Mouse (Mus musculus) hindbrain, embryonic 14.5 days (tissue): ENCODE measurements around the gene Plbd2. TPM values are rescaled to one million over a fixed set of nuclear protein-coding genes. Genes with fewer than 3 reads are reported as not detected.

Source experiments
- ATAC-seq: fragments of 200-750 bp; cut with Nextera tagmentation; 2 replicates; pipeline ENCODE4 v1.8.0; 2017; ENCODE audit warnings: moderate number of reproducible peaks, mild to moderate bottlenecking, moderate TSS enrichment, moderate library complexity; ENCODE audit not compliant: low FRiP score
- DNase-seq: peaks from one replicate; pipeline ENCODE4 v3.0.0-alpha.2; 2015; ENCODE audit warnings: low spot score
- H3K27ac ChIP-seq: fragments of 300-500 bp; sonication (generic); 2 replicates; pipeline ENCODE4 v1.5.1; 2014; ENCODE audit warnings: mild to moderate bottlenecking, moderate library complexity
- H3K27me3 ChIP-seq: fragments of 300-500 bp; sonication (generic); 2 replicates; pipeline ENCODE4 v1.6.1; 2014; ENCODE audit warnings: mild to moderate bottlenecking, low read length, mixed read lengths; ENCODE audit not compliant: control insufficient read depth, insufficient read depth
- H3K36me3 ChIP-seq: fragments of 300-500 bp; sonication (generic); replicated peaks from 2 replicates; pipeline ENCODE4 v1.6.1; 2014; ENCODE audit not compliant: control insufficient read depth, insufficient read depth
- H3K4me1 ChIP-seq: fragments of 300-500 bp; sonication (generic); replicated peaks from 2 replicates; pipeline ENCODE4 v1.6.1; 2014; ENCODE audit warnings: antibody characterized with exemption, low read length, mixed read lengths; ENCODE audit not compliant: control insufficient read depth, insufficient read depth
- H3K4me2 ChIP-seq: fragments of 300-500 bp; sonication (generic); replicated peaks from 2 replicates; pipeline ENCODE4 v1.6.1; 2014; ENCODE audit warnings: mild to moderate bottlenecking, moderate library complexity
- H3K4me3 ChIP-seq: fragments of 300-500 bp; sonication (generic); replicated peaks from 2 replicates; pipeline ENCODE4 v1.5.1; 2014; ENCODE audit warnings: mild to moderate bottlenecking, low read length
- H3K9ac ChIP-seq: fragments of 300-500 bp; sonication (generic); 2 replicates; pipeline ENCODE4 v1.6.1; 2014
- H3K9me3 ChIP-seq: fragments of 300-500 bp; sonication (generic); 2 replicates; pipeline ENCODE4 v1.6.1; 2016; ENCODE audit warnings: low read length; ENCODE audit not compliant: control insufficient read depth
- WGBS: fragments of 180-500 bp; shearing (Covaris S2); extraction: QIAGEN DNeasy Blood & Tissue Kit; methylation state at CpG from one replicate; pipeline ENCODE4 v1.1.7; 2014; 5-methylcytosine and 5-hydroxymethylcytosine counted together
- polyA plus RNA-seq: library from polyadenylated mRNA; unstranded; fragments of >200 nt; fragmentation: Nextera tagmentation; extraction: Ambion mirVana; gene quantifications from 2 replicates; pipeline ENCODE4 v1.2.1, GENCODE M21; 2014

Gene Plbd2
- polyA plus RNA-seq, 1 experiment from 2014 or later, result 28.8 TPM

GRCm38 (mm10) chr5:120490679-120491192 lies 12.7 kb downstream of the Plbd2 start:
- WGBS, result 63% methylated on average over 8 of the region's 8 CpGs
- H3K36me3 ChIP-seq, result peaks cover 37% of the 10 kb centered on the region
- peak; percentile 38; the same call in 1 of the 2 replicates for ATAC-seq

GRCm38 (mm10) chr5:120487844-120488243 lies 15.6 kb downstream of the Plbd2 start:
- DNase-seq (no peak), ATAC-seq (no peak)
- H3K9ac ChIP-seq, result no peak overlapping the region
- 88% methylated on average over 8 of the region's 8 CpGs for WGBS
- no peaks in the 10 kb centered on the region for H3K4me1 ChIP-seq
- H3K9me3 ChIP-seq, result no peaks in the 10 kb centered on the region
- no peak overlapping the region for H3K4me2 ChIP-seq
- H3K27me3 ChIP-seq, result no peaks in the 10 kb centered on the region
- H3K27ac ChIP-seq, result no peak overlapping the region
- peaks cover 47% of the 10 kb centered on the region for H3K36me3 ChIP-seq
- no peak overlapping the region for H3K4me3 ChIP-seq

More at GRCm38 (mm10) chr5:120490679-120491192, 12.7 kb downstream of the Plbd2 start:
- no peak overlapping the region for H3K4me3 ChIP-seq
- H3K9ac ChIP-seq, result no peak overlapping the region
- no peaks in the 10 kb centered on the region for H3K4me1 ChIP-seq
- H3K27me3 ChIP-seq, result no peaks in the 10 kb centered on the region
- DNase-seq, result peak; percentile 47
- H3K27ac ChIP-seq, result no peak overlapping the region
- H3K9me3 ChIP-seq, result no peaks in the 10 kb centered on the region
- no peak overlapping the region for H3K4me2 ChIP-seq

GRCm38 (mm10) chr5:120483399-120483798 lies 20.0 kb downstream of the Plbd2 start:
- Histone ChIP-seq H3K27ac (no peak overlapping the region), H3K36me3 (peaks cover 36% of the 10 kb centered on the region), H3K4me1 (no peaks in the 10 kb centered on the region), H3K9ac (no peak overlapping the region), H3K4me3 (no peak overlapping the region), H3K27me3 (no peaks in the 10 kb centered on the region), H3K9me3 (no peaks in the 10 kb centered on the region), H3K4me2 (no peak overlapping the region)
- 80% methylated on average over 16 of the region's 19 CpGs for WGBS
- ATAC-seq (no peak), DNase-seq (no peak)

GRCm38 (mm10) chr5:120481205-120481604 lies 22.2 kb downstream of the Plbd2 start:
- DNase-seq (no peak), ATAC-seq (no peak)
- no peaks in the 10 kb centered on the region for H3K9me3 ChIP-seq
- H3K27ac ChIP-seq, result no peak overlapping the region
- H3K4me2 ChIP-seq, result no peak overlapping the region
- 55% methylated on average over 9 of the region's 9 CpGs for WGBS
- H3K4me3 ChIP-seq, result no peak overlapping the region
- no peaks in the 10 kb centered on the region for H3K27me3 ChIP-seq
- H3K36me3 ChIP-seq, result peaks cover 16% of the 10 kb centered on the region
- H3K4me1 ChIP-seq, result no peaks in the 10 kb centered on the region
- H3K9ac ChIP-seq, result no peak overlapping the region

- Histone ChIP-seq H3K27ac (no peak overlapping the region), H3K4me1 (no peaks in the 10 kb centered on the region), H3K27me3 (no peaks in the 10 kb centered on the region), H3K9ac (no peak overlapping the region), H3K4me3 (no peak overlapping the region), H3K36me3 (no peaks in the 10 kb centered on the region), H3K9me3 (no peaks in the 10 kb centered on the region), H3K4me2 (no peak overlapping the region)
- 70% methylated on average over 4 of the region's 4 CpGs for WGBS
- no peak for DNase-seq
- no peak for ATAC-seq
Observed at GRCm38 (mm10) chr5:120479538-120479937, 23.9 kb downstream of the Plbd2 start.

- no peak overlapping the region for H3K9ac ChIP-seq
- WGBS, result 92% methylated on average over 5 of the region's 5 CpGs
- no peak for DNase-seq
- ATAC-seq, result no peak
- no peak overlapping the region for H3K27ac ChIP-seq
- no peak overlapping the region for H3K4me3 ChIP-seq
- no peak overlapping the region for H3K4me2 ChIP-seq
- H3K4me1 ChIP-seq, result no peaks in the 10 kb centered on the region
- H3K27me3 ChIP-seq, result no peaks in the 10 kb centered on the region
- H3K9me3 ChIP-seq, result no peaks in the 10 kb centered on the region
- no peaks in the 10 kb centered on the region for H3K36me3 ChIP-seq
Observed at GRCm38 (mm10) chr5:120477993-120478392, 25.4 kb downstream of the Plbd2 start.

GRCm38 (mm10) chr5:120476296-120476695 lies 27.1 kb downstream of the Plbd2 start, which contains the start of gene Sds:
Gene Sds (plus strand): TSS chr5:120476526.
- no peak within 1 kb of the TSS for H3K4me3 ChIP-seq
- no peak within 1 kb of the TSS for H3K4me2 ChIP-seq
- H3K36me3 ChIP-seq, result no peaks in the 10 kb centered on the region
- H3K9ac ChIP-seq, result no peak within 1 kb of the TSS
- ATAC-seq, result no peak
- DNase-seq, result no peak
- no peaks in the 10 kb centered on the region for H3K27me3 ChIP-seq
- no peak within 1 kb of the TSS for H3K27ac ChIP-seq
- WGBS, result 18% methylated on average over 13 of the region's 13 CpGs
- H3K9me3 ChIP-seq, result no peaks in the 10 kb centered on the region
- no peaks in the 10 kb centered on the region for H3K4me1 ChIP-seq

GRCm38 (mm10) chr5:120475861-120476260 lies 27.6 kb downstream of the Plbd2 start:
- H3K4me3 ChIP-seq, result no peak overlapping the region
- no peaks in the 10 kb centered on the region for H3K4me1 ChIP-seq
- WGBS, result 51% methylated on average over 8 of the region's 8 CpGs
- no peak overlapping the region for H3K4me2 ChIP-seq
- no peak overlapping the region for H3K27ac ChIP-seq
- no peaks in the 10 kb centered on the region for H3K9me3 ChIP-seq
- no peak overlapping the region for H3K9ac ChIP-seq
- ATAC-seq, result no peak
- H3K27me3 ChIP-seq, result no peaks in the 10 kb centered on the region
- no peaks in the 10 kb centered on the region for H3K36me3 ChIP-seq
- DNase-seq, result no peak

- H3K36me3 ChIP-seq, result no peaks in the 10 kb centered on the region
- ATAC-seq, result no peak
- no peak overlapping the region for H3K27ac ChIP-seq
- H3K9me3 ChIP-seq, result no peaks in the 10 kb centered on the region
- DNase-seq, result no peak
- WGBS, result 96% methylated on average over 2 of the region's 2 CpGs
- no peaks in the 10 kb centered on the region for H3K4me1 ChIP-seq
- no peak overlapping the region for H3K9ac ChIP-seq
- no peaks in the 10 kb centered on the region for H3K27me3 ChIP-seq
- no peak overlapping the region for H3K4me2 ChIP-seq
- no peak overlapping the region for H3K4me3 ChIP-seq
Observed at GRCm38 (mm10) chr5:120473361-120473760, 30.1 kb downstream of the Plbd2 start.

DNA sequence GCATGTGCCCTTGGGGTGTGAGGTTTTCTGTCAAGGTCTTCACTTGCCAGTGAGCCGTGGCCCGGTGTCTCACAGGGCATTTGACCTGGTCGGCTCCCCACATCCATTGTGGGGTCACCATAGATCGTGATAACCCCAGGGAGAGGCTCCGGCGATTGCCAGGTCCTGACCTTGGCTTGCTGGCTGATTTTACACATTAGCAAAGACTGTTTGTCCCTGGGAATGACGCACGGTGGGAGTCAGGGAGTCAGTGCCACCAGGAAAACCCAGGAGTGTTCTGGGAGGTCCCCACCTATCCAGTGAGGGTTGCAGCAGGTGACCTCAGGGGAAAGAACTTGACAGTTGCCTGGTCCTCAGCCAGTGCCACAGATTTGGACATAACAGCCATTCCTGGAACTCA lies 30.7 kb downstream of the Plbd2 start, which contains the start of gene Sdsl:
Sdsl (minus strand) TSS at position 41 of the 400 bp plus-strand sequence.
- Histone ChIP-seq H3K4me3 (no peak within 1 kb of the TSS), H3K4me2 (no peak within 1 kb of the TSS), H3K27ac (no peak within 1 kb of the TSS), H3K9ac (no peak within 1 kb of the TSS), H3K36me3 (no peaks in the 10 kb centered on the region), H3K27me3 (no peaks in the 10 kb centered on the region), H3K9me3 (no peaks in the 10 kb centered on the region), H3K4me1 (no peaks in the 10 kb centered on the region)
- WGBS, result 74% methylated on average over 8 of the region's 8 CpGs
- DNase-seq, result no peak
- ATAC-seq, result no peak
